Mouse (Mus musculus): ENCODE data around the gene Lct.
A peak's percentile ranks its signal among the peaks of the same experiment; 100 is the strongest.
"Not testable (repeated sequence)": the region's sequence is repeated elsewhere in the genome, so short reads cannot be mapped to it uniquely, and the experiment has no call there.

Lct gene

DNA sequence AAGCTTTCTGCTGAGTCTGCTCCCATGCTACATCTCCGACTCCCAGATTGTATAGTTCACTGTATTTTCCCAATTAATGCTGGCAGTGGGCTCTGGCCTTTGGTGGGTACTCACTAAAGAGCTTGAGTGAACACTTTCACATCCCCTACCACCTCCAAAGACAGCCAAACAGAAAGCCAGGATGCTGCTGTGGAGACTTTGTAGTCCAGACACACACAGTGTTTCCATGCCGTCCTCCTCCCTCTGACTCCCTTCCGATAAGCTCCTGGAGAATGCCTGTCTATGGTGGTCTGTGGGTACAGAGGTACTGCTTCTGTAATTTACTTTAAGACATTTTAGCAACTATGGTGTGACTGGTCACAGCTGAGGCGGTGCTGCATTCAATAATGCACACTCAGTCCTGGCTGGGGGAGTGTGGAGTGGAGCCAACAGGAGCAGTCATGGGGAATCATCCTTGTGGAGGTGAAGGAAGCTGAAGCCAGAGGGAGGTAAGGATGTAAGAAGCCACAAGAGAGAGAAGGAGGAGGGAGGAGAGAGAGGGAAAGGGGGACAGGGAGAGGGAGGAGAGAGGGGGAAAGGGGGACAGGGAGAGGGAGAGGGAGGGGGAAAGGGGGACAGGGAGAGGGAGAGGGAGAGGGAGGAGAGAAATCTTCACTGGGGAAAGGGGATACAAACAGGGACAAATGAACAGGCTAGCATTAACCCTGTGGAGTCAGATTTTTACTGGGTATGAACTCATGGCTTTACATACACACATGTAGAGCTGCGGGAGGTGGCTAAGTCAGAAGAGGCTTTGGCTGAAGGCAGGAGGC lies 32.2 kb downstream of the Lct start:
- no peak for DNase-seq (ENCODE audit: low spot score in 2 of 2)

DNA sequence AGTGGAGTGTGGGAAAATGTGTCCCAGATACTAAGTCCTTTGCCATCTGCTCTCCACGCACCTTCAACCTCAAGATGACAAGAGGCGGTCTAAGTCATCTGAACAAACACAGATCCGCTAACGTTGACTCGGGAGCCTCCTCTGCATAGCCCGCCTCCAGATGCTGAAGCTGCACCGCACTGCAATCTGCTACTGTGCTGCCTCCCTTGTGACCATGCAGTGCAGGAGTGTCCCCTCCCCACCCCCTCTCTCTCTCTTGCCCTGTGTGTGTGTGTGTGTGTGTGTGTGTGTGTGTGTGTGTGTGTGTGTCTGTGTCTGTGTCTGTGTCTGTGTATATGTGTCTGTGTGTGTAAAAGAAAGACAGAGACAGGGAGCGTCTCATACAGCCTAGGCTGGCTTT lies 32.8 kb downstream of the Lct start:
- no peak for DNase-seq (ENCODE audit: low spot score in 2 of 2)

DNA sequence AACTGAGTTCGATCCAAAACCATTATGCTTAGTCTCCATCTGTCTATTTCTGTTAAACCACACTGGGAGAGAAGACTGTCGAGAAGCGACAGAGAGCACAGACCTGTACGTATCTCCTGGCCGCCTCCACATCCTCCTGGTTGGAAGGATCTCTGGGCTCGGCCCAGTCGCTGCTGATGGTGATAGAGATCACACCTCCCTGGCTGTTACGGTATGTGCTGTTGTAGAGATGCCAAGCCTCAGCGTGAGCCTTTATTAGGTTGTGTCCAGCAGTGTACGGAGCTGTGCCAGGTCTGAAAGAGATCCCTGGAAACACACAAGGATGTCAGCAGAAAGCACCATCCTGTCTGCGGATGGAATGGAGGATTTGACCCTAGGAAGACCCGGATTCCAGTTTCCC lies 34.6 kb downstream of the Lct start:
- DNase-seq (ENCODE audit: low spot score in 2 of 2), result no peak

DNA sequence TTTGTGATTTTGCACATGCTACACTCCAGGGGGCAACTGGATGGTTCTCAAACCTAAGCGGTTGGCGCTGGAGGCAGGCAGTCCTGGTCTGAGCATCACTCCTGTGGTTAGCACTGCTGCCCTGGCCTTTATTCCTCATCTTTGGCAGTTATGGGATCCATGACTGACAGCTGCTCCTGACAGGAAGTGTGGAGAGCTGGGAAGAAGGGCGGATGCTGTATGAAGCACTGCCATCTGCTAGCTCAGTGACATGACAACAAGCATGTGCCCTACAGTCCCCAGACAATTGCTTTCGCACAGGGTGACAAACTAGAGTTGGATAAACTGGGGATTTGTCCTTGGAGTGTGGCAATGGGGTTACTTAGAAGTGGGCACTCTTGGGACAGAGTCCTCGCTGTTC lies 37.8 kb downstream of the Lct start:
- DNase-seq (ENCODE audit: low spot score in 2 of 2), result no peak

DNA sequence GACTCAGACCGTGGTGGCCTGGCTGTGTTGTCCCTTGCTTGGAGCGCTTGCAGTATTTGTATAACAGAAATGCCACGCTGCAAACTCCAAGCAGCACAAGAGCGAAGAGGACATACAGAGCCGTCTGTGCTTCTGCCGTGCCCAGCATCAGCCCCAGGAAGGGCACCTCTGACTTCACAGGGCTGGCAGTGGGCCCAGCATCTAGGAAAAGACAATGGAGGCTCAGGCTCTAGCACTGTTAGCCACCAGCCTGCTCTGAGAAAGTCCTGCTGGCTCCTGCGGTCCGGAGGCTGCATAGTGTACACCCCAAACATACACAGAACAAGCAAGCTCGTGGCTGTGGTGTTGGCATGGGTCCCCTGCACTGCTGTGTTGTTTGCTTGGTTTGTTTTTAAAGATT lies 43.0 kb downstream of the Lct start:
- no peak for DNase-seq (ENCODE audit: low spot score in 2 of 2)

DNA sequence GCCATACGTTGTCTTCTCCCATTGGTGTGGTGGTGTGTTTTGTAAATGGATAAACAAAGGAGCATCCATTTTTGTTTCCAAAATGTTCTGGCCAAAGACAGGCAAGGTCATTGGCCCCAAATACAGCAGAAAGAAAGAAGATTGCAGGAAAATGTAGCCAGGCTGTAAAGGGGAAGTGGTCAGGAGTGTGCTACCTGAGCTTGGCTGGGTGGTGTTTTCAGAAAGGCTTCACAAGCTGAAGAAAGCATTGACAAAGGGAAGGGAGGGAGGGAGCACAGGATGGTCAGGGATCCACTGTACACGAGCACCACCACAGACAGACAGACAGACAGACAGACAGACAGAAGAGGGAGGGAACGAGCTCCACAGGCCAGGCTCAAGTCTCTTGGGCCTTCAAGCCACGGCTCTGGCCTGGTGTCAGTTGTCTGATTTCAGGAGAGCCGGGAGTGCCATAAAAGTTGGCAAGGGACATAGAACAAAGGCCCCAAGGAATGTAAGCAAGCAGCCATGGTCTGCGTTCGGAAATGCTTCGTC lies 43.9 kb downstream of the Lct start:
- no peak for DNase-seq (ENCODE audit: low spot score in 2 of 2)

DNA sequence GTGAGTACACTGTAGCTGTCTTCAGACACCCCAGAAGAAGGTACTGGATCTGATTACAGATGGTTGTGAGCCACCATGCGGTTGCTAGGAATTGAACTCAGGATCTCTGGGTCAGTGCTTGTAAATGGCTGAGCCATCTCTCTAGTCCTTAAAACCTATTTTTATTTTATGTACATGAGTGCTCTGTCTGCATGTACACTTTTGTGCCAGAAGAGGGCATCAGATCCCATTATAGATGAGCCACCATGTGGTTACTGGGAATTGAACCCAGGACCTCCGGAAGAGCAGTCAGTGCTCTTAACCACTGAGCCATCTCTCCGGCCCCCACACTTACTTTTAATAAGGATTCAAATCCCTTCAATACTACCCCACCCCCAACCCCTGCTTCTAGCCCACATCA lies 45.2 kb downstream of the Lct start:
- no peak for DNase-seq (ENCODE audit: low spot score in 2 of 2)

GRCm38 (mm10) chr1:128281753-128282152 lies 46.4 kb downstream of the Lct start:
- peak in 1 of 2 experiments; percentile 41 for DNase-seq (ENCODE audit: low spot score in 2 of 2)

DNA sequence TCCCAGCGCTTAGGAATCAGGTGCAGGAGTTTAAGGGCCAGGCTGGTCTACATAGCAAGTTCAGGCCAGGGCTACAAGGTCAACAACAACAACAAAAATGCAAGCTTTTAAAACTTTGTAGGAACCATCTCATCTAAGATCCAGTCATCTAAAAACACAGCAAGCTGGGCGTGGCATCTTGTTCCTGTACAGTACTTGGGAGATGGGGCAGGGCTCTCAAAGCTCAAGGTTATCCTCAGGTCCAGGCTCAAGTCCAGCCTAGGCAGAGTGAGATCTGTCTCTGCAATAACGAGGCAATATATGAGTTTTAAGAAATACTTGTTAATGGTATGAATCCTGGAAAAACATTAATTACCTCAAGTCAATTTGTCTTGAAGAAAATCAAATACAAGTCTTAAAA lies 49.6 kb downstream of the Lct start:
- DNase-seq (ENCODE audit: low spot score in 2 of 2), result no peak

GRCm38 (mm10) chr1:128275908-128276307 lies 52.2 kb downstream of the Lct start:
- no peak for DNase-seq (ENCODE audit: low spot score in 2 of 2)

- DNase-seq (ENCODE audit: low spot score in 2 of 2), result no peak
Observed at GRCm38 (mm10) chr1:128270731-128271130, 57.4 kb downstream of the Lct start.

- DNase-seq (ENCODE audit: low spot score in 2 of 2), result not testable (repeated sequence)
Observed at GRCm38 (mm10) chr1:128267061-128267460, 61.1 kb downstream of the Lct start.

GRCm38 (mm10) chr1:128244727-128245355 lies 83.3 kb downstream of the Lct start:
- peak in 1 of 2 experiments; percentile 53 for DNase-seq (ENCODE audit: low spot score in 2 of 2)

- DNase-seq (ENCODE audit: low spot score in 2 of 2), result peak; percentile 88 to 94
Observed at GRCm38 (mm10) chr1:128243996-128244726, 84.0 kb downstream of the Lct start.

- DNase-seq (ENCODE audit: low spot score in 2 of 2), result peak in 1 of 2 experiments; percentile 19
Observed at GRCm38 (mm10) chr1:128243627-128243995, 84.5 kb downstream of the Lct start, which contains the start of gene Ubxn4. Ubxn4 (plus strand) TSS chr1:128243964.

- DNase-seq (ENCODE audit: low spot score in 2 of 2), result no peak
Observed at GRCm38 (mm10) chr1:128235181-128235580, 92.9 kb downstream of the Lct start.
